24 mouse cellular contexts compared by ENCODE assay signal in genomic region chr2:50519129-50519504, GRCm38 (mm10).
DNase-seq lines count a peak whose midpoint lies in the region; ATAC-seq lines count a peak whose summit lies in the region.
"Had no signal": no experiment of that assay in that cellular context is flagged by ENCODE, and none has a peak within 500 bp of the region (broad histone marks: within the 10 kb centered on the region; RNA-seq: fewer than 3 reads in every experiment).

No protein-coding gene starts in this region.

- H3K36me3 ChIP-seq in hindbrain, embryonic 13.5 days: no peaks in the 10 kb centered on the region
- no peaks in the 10 kb centered on the region for H3K36me3 ChIP-seq in hindbrain, embryonic 16.5 days (ENCODE audit: control insufficient read depth, insufficient read depth, low read length)
- no peaks in the 10 kb centered on the region for H3K36me3 ChIP-seq in midbrain, embryonic 14.5 days (ENCODE audit: control insufficient read depth, insufficient read depth, low read length)
- no peaks in the 10 kb centered on the region for H3K36me3 ChIP-seq in midbrain, embryonic 11.5 days (ENCODE audit: control insufficient read depth, insufficient read depth, low read length)
- H3K36me3 ChIP-seq: embryonic facial prominence, embryonic 12.5 days; G1E; heart, embryonic 12.5 days; liver, embryonic 15.5 days; lung, embryonic 15.5 days had no signal

- H3K4me1 ChIP-seq in hindbrain, embryonic 13.5 days (replicated peaks): peaks cover 29% of the 10 kb centered on the region
- H3K4me1 ChIP-seq in hindbrain, embryonic 16.5 days (ENCODE audit: control insufficient read depth, insufficient read depth, low read depth, low read length): peaks cover 10% of the 10 kb centered on the region
- H3K4me1 ChIP-seq in midbrain, embryonic 14.5 days (ENCODE audit: control insufficient read depth, insufficient read depth, low read length): peaks cover 22% of the 10 kb centered on the region; the same call in 1 of the 2 replicates
- H3K4me1 ChIP-seq in midbrain, embryonic 11.5 days (ENCODE audit: control insufficient read depth, insufficient read depth, low read length): no peaks in the 10 kb centered on the region
- H3K4me1 ChIP-seq: liver, embryonic 15.5 days had no signal

- WGBS in hindbrain, embryonic 13.5 days: 82% methylated on average over 1 of the region's 1 CpGs
- WGBS in hindbrain, embryonic 16.5 days: 67% methylated on average over 1 of the region's 1 CpGs
- 84% methylated on average over 1 of the region's 1 CpGs for WGBS in midbrain, embryonic 14.5 days
- WGBS in midbrain, embryonic 11.5 days: 76% methylated on average over 1 of the region's 1 CpGs

- intact Hi-C loops in heart, postnatal 36 days (cut with DNase I): no loop called here

- no peak overlapping the region for H3K4me2 ChIP-seq in hindbrain, embryonic 13.5 days
- no peak overlapping the region for H3K4me2 ChIP-seq in hindbrain, embryonic 16.5 days (ENCODE audit: low read length)
- H3K4me2 ChIP-seq in midbrain, embryonic 14.5 days (ENCODE audit: low read length): no peak overlapping the region
- no peak overlapping the region for H3K4me2 ChIP-seq in midbrain, embryonic 11.5 days
- H3K4me2 ChIP-seq: embryonic facial prominence, embryonic 12.5 days; heart, embryonic 12.5 days; liver, embryonic 15.5 days; lung, embryonic 15.5 days had no signal

- no peaks in the 10 kb centered on the region for H3K27me3 ChIP-seq in hindbrain, embryonic 13.5 days
- H3K27me3 ChIP-seq in hindbrain, embryonic 16.5 days (replicated peaks; ENCODE audit: control insufficient read depth, insufficient read depth, low read length): no peaks in the 10 kb centered on the region
- H3K27me3 ChIP-seq in midbrain, embryonic 14.5 days (ENCODE audit: control insufficient read depth, insufficient read depth, low read length): no peaks in the 10 kb centered on the region
- no peaks in the 10 kb centered on the region for H3K27me3 ChIP-seq in midbrain, embryonic 11.5 days (ENCODE audit: control insufficient read depth, insufficient read depth, low read length)
- H3K27me3 ChIP-seq: embryonic facial prominence, embryonic 12.5 days; heart, embryonic 12.5 days; liver, embryonic 15.5 days; lung, embryonic 15.5 days had no signal

- H3K9ac ChIP-seq in hindbrain, embryonic 13.5 days: no peak overlapping the region
- no peak overlapping the region for H3K9ac ChIP-seq in hindbrain, embryonic 16.5 days (ENCODE audit: low read depth, low read length)
- H3K9ac ChIP-seq in midbrain, embryonic 14.5 days (replicated peaks; ENCODE audit: low read length): no peak overlapping the region
- no peak overlapping the region for H3K9ac ChIP-seq in midbrain, embryonic 11.5 days (ENCODE audit: low read length)
- H3K9ac ChIP-seq: embryonic facial prominence, embryonic 12.5 days; heart, embryonic 12.5 days; liver, embryonic 15.5 days; lung, embryonic 15.5 days had no signal

- no peaks in the 10 kb centered on the region for H3K9me3 ChIP-seq in hindbrain, embryonic 13.5 days
- H3K9me3 ChIP-seq in hindbrain, embryonic 16.5 days (ENCODE audit: control insufficient read depth, low read length): no peaks in the 10 kb centered on the region
- H3K9me3 ChIP-seq in midbrain, embryonic 14.5 days (ENCODE audit: control insufficient read depth, low read length): no peaks in the 10 kb centered on the region
- H3K9me3 ChIP-seq in midbrain, embryonic 11.5 days (ENCODE audit: control insufficient read depth, low read length): no peaks in the 10 kb centered on the region
- H3K9me3 ChIP-seq: embryonic facial prominence, embryonic 12.5 days; heart, embryonic 12.5 days; liver, embryonic 15.5 days; lung, embryonic 15.5 days had no signal

- ATAC-seq in hindbrain, embryonic 13.5 days (ENCODE audit: low FRiP score): no peak
- ATAC-seq in hindbrain, embryonic 16.5 days: no peak
- ATAC-seq in midbrain, embryonic 14.5 days (ENCODE audit: low FRiP score, low TSS enrichment): no peak
- no peak for ATAC-seq in midbrain, embryonic 11.5 days (ENCODE audit: low FRiP score)
- peak; percentile 64 for ATAC-seq in common myeloid progenitor, adult 5-6 weeks (replicated peaks; ENCODE audit: low read depth, poor library complexity, severe bottlenecking)
- peak; percentile 72 for ATAC-seq in megakaryocyte progenitor cell, adult 5-6 weeks (replicated peaks; ENCODE audit: poor library complexity)
- ATAC-seq: intestine, embryonic 16.5 days had no signal

- H3K4me3 ChIP-seq in hindbrain, embryonic 13.5 days: no peak overlapping the region
- H3K4me3 ChIP-seq in hindbrain, embryonic 16.5 days (ENCODE audit: low read length): no peak overlapping the region
- no peak overlapping the region for H3K4me3 ChIP-seq in midbrain, embryonic 14.5 days (replicated peaks; ENCODE audit: low read depth, low read length)
- H3K4me3 ChIP-seq in midbrain, embryonic 11.5 days (ENCODE audit: low read depth, low read length): no peak overlapping the region
- H3K4me3 ChIP-seq: embryonic facial prominence, embryonic 12.5 days; heart, adult 2 months; heart, embryonic 12.5 days; liver, embryonic 15.5 days; lung, embryonic 15.5 days had no signal

- H3K27ac ChIP-seq in hindbrain, embryonic 13.5 days: peak overlapping the region; percentile 79
- no peak overlapping the region for H3K27ac ChIP-seq in hindbrain, embryonic 16.5 days (ENCODE audit: low read depth, low read length)
- peak overlapping the region; percentile 53; the same call in 1 of the 2 replicates for H3K27ac ChIP-seq in midbrain, embryonic 14.5 days (replicated peaks; ENCODE audit: low read depth, low read length)
- H3K27ac ChIP-seq in midbrain, embryonic 11.5 days (ENCODE audit: low read depth, low read length): no peak overlapping the region
- H3K27ac ChIP-seq: embryonic facial prominence, embryonic 12.5 days; heart, adult 2 months; liver, embryonic 15.5 days; lung, embryonic 15.5 days had no signal

- no peak for DNase-seq in midbrain, embryonic 14.5 days
- DNase-seq in midbrain, embryonic 11.5 days (ENCODE audit: low spot score, missing footprints): no peak
- DNase-seq in right cerebral cortex, adult 2 months (ENCODE audit: low spot score in 2 of 2): no peak
- DNase-seq in heart, postnatal 36 days: no peak
- DNase-seq: adrenal gland, postnatal 10 days; cerebellum, adult 8-10 months; cerebellum, postnatal 36 days; embryo, embryonic 11 days; gastrocnemius, postnatal 36 days; layer of hippocampus, adult 9-11 months; liver; right cerebral cortex, postnatal 25 days; thymus, postnatal 14 days had no signal

Comparison
In these comparisons a context has a peak if more than half of its experiments do, and no peak if none do; other contexts are left out.
1. H3K27ac ChIP-seq: peak in hindbrain, embryonic 13.5 days (single experiment) and midbrain, embryonic 14.5 days (single experiment); none in hindbrain, embryonic 16.5 days (single experiment) and midbrain, embryonic 11.5 days (single experiment).
2. ATAC-seq: peak in common myeloid progenitor, adult 5-6 weeks (single experiment) and megakaryocyte progenitor cell, adult 5-6 weeks (single experiment); none in hindbrain, embryonic 13.5 days (single experiment), hindbrain, embryonic 16.5 days (single experiment), midbrain, embryonic 14.5 days (single experiment) and midbrain, embryonic 11.5 days (single experiment).